Mouse (Mus musculus) macrophage (primary cell): Measurements from ENCODE around the gene Gapvd1. TPM values are rescaled to one million over a fixed set of nuclear protein-coding genes. Genes with fewer than 3 reads are reported as not detected.
A peak's percentile ranks its signal among the peaks of the same experiment; 100 is the strongest.
"Not testable (repeated sequence)": the region's sequence is repeated elsewhere in the genome, so short reads cannot be mapped to it uniquely, and the experiment has no call there.

ENCODE experiments used
- H3K27ac ChIP-seq: fragments of 350-480 bp; formaldehyde crosslinking; 2 replicates; pipeline ENCODE4 v1.9.0; 2021
- H3K36me3 ChIP-seq: fragments of 350-480 bp; formaldehyde crosslinking; 2 replicates; pipeline ENCODE4 v1.9.0; 2021; ENCODE audit errors: inconsistent target
- H3K4me3 ChIP-seq: fragments of 350-480 bp; formaldehyde crosslinking; 2 replicates; pipeline ENCODE4 v1.9.0; 2021; ENCODE audit errors: inconsistent target
- H3K79me2 ChIP-seq: fragments of 350-480 bp; formaldehyde crosslinking; 2 replicates; pipeline ENCODE4 v1.9.0; 2021; ENCODE audit errors: inconsistent target
- WGBS: methylation state at CpG from one replicate; pipeline ENCODE4 v1.1.7; 2026; ENCODE audit warnings: inconsistent platforms; ENCODE audit not compliant: missing documents; 5-methylcytosine and 5-hydroxymethylcytosine counted together
- polyA plus RNA-seq: library from polyadenylated mRNA; stranded (reverse); fragments of 250-400 nt; gene quantifications from 3 replicates; pipeline ENCODE4 v1.2.4, GENCODE M21; 2018; ENCODE audit warnings: inconsistent platforms
- total RNA-seq, 78 experiments: library from RNA; depleted of rRNA; stranded (reverse); fragments of 250-400 nt; gene quantifications; 1 replicate in 9 of 78; 2 replicates in 24 of 78; 3 replicates in 43 of 78; 4 replicates in 2 of 78; pipeline ENCODE4 v1.2.4; 2018; ENCODE audit warnings: inconsistent platforms in 56 of 78

The Gapvd1 gene
- total RNA-seq (2018; cell fraction: chromatin; rRNA removed): 100 to 1,000 TPM; 348 to 736 (median 497) TPM
- 100 to 1,000 TPM in 7 of 26 experiments, 10 to 100 TPM in 19; 48.5 to 127 (median 83.7) TPM for total RNA-seq (2018; cell fraction: cytosol; rRNA removed)
- total RNA-seq (2018; cell fraction: nucleus; rRNA removed): 100 to 1,000 TPM; 177 to 358 (median 238) TPM
- 64.6 to 87.4 TPM (median 66.7 TPM) in 3 replicates for polyA plus RNA-seq

DNA sequence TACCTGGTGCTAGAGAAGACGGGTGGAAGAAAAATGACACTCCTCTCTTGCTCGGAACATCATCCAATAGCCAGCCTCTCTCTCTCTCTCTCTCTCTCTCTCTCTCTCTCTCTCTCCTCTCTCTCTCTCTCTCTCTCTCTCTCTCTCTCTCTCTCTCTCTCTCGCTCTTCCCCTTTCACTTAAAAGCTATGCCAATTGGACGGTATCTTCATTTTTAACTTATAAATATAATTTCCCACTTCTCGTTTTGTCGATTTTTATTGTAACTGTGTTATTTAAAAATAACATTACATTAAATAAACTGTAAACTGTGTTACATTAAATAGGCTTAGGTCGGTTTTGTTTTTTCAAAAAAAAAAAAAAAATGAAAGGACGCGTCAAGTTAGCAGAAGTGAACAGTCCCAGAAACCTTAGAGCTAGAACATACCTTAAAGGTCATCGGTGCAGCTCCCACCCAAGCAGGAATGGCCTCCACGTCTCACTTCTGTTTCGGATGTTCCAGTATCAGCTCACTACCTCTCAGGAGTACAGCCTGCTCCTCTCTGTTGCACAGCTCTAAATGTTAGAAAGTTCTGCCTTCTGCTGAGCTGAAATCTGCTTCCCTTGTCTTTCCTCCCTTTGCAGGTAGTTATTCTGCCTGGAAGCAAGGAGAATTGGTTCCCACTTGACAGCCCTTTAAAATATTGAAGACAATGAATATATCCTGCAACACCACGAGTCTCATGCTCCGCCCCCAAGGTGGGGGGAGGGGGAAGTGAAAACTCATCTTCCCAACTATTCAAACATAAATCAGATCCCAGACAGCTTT lies at the start of gene Gapvd1:
Gene Gapvd1 (minus strand): TSS at position 682 of the 808 bp plus-strand sequence.
- WGBS: 4% methylated on average over 10 of the region's 14 CpGs
- peaks cover 40% of the 10 kb centered on the region for H3K79me2 ChIP-seq
- H3K4me3 ChIP-seq: peak within 1 kb of the TSS; percentile 39
- H3K36me3 ChIP-seq: no peaks in the 10 kb centered on the region
- H3K27ac ChIP-seq: peak within 1 kb of the TSS; percentile 35

DNA sequence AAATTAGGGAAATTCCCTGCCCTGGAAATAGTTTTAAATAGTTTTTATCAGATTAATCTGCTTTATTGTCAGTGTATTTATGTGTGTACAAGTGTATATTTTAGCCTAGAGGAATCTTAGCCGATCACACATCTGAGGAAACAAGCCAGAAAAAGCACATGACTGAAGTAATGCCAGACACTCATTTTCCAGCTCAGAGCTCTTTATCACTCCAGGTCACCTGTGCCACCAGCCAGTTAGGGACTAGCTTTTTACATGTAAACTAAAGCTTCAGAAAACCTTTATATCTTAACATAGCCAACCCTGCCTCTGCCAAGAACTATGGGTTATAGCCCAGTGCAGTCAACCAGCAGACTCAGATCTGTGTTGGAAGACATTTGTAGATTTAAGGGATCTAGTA lies 49.8 kb upstream of the Gapvd1 start:
- Histone ChIP-seq H3K79me2 (peaks cover 73% of the 10 kb centered on the region), H3K4me3 (no peak overlapping the region), H3K36me3 (no peaks in the 10 kb centered on the region; the same call in 1 of the 2 replicates), H3K27ac (no peak overlapping the region)
- WGBS: 78% methylated on average over 1 of the region's 1 CpGs

GRCm38 (mm10) chr2:34804172-34804571 lies 49.1 kb upstream of the Gapvd1 start:
- H3K36me3 ChIP-seq: no peaks in the 10 kb centered on the region
- no peak overlapping the region for H3K4me3 ChIP-seq
- H3K27ac ChIP-seq: no peak overlapping the region
- WGBS: 93% methylated on average over 2 of the region's 2 CpGs
- H3K79me2 ChIP-seq: peaks cover 66% of the 10 kb centered on the region

- WGBS: 84% methylated on average over 3 of the region's 3 CpGs
- H3K4me3 ChIP-seq: no peak overlapping the region
Observed at GRCm38 (mm10) chr2:34803746-34804145, 48.7 kb upstream of the Gapvd1 start.

DNA sequence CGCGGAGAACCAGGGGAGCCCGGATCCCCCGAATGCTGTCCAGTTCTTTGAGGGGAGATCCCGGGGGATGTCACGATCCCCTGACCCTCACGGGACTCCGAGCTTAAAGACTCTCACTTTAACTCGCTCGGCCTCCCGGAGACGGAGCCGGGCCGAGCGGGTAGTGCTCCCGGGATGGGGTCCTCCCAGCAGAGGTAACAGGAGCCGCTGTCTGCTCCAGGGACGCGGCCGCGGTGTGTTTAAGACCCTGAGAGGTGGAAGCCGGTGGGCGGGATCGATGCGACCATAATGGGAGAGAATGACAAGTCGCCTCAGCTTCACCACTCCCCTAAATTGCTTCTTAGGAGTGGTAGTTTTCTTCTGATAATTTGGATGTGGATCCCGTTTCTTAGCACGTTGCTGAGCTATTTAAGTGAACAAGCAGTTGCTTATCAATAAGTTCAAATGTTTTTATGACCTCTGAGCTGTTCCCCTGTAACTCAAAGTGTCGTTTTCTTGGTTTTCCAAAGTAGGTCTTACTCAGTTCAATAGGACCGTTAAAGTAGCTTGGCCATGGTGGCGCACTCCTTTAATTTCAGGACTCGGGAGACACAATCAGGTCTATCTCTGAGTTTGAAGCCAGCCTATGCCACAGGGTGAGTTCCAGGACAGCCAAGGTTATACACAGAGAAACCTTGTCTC lies 47.7 kb upstream of the Gapvd1 start:
- peak overlapping the region; percentile 48 for H3K4me3 ChIP-seq
- not testable (repeated sequence) for H3K36me3 ChIP-seq
- peak overlapping the region; percentile 39 for H3K27ac ChIP-seq
- 0% methylated on average over 16 of the region's 32 CpGs for WGBS
- peaks cover 51% of the 10 kb centered on the region for H3K79me2 ChIP-seq

More at GRCm38 (mm10) chr2:34803746-34804145, 48.7 kb upstream of the Gapvd1 start:
- H3K79me2 ChIP-seq: peaks cover 62% of the 10 kb centered on the region
- no peaks in the 10 kb centered on the region for H3K36me3 ChIP-seq
- H3K27ac ChIP-seq: no peak overlapping the region

DNA sequence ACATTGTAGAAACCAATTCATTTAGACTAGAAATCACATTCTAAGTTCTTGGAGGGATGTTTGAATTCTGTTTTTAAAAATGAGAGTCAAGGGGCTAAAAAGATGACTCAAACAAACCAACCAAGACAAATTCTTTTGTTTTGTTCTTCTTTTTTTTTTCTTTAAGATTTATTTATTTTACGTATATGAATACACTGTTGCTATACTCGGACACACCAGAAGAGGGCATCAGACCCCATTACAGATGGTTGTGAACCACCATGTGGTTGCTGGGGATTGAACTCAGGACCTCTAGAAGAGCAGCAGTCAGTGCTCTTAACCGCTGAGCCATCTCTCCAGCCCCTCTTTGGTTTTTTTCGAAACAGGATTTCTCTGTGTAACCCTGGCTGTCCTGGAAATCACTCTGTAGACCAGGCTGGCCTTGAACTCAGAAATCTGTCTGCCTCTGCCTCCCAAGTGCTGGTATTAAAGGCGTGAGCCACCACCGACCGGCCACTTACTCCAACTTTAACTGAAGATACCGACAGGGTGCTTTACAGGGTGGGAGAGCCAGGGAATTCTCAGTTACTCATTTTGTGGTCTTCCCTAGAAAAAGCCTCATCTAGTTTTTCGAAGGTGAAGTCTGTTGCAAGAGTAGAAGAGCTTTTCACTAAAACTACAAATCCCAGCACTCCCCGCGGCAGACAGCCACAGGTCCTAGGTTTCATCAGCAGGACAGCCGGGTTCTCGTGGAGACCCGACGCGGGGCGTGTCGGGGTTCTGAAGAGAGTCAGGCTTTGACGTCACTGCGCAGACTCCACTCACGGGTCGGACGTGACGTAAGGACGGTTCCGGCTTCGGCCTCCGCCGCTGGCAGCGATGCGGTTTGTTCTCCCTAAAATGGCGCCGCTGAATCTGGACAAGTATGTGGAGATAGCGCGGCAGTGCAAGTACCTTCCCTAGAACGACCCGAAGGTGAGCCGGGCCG lies 46.8 kb upstream of the Gapvd1 start:
- peak overlapping the region; percentile 39 for H3K27ac ChIP-seq
- 6% methylated on average over 35 of the region's 39 CpGs for WGBS

GRCm38 (mm10) chr2:34800371-34800770 lies 45.3 kb upstream of the Gapvd1 start:
- Histone ChIP-seq H3K4me3 (peak overlapping the region; percentile 92), H3K27ac (peak overlapping the region; percentile 65), H3K79me2 (peaks cover 32% of the 10 kb centered on the region), H3K36me3 (no peaks in the 10 kb centered on the region)
- WGBS: 46% methylated on average over 7 of the region's 7 CpGs

More for the DNA sequence above, 46.8 kb upstream of the Gapvd1 start:
- Histone ChIP-seq H3K4me3 (peak overlapping the region; percentile 48), H3K79me2 (peaks cover 44% of the 10 kb centered on the region), H3K36me3 (no peaks in the 10 kb centered on the region)

- Histone ChIP-seq H3K27ac (peak within 1 kb of the TSS; percentile 65), H3K79me2 (peaks cover 24% of the 10 kb centered on the region), H3K4me3 (peak within 1 kb of the TSS; percentile 92), H3K36me3 (peaks cover 2% of the 10 kb centered on the region; the same call in 1 of the 2 replicates)
- 2% methylated on average over 44 of the region's 44 CpGs for WGBS
Observed at GRCm38 (mm10) chr2:34799357-34800256, 44.6 kb upstream of the Gapvd1 start, which contains the start of gene Rabepk. Gene Rabepk, minus strand, starts transcription at chr2:34799912.

GRCm38 (mm10) chr2:34795426-34795825 lies 40.4 kb upstream of the Gapvd1 start:
- Histone ChIP-seq H3K79me2 (no peaks in the 10 kb centered on the region), H3K36me3 (peaks cover 12% of the 10 kb centered on the region; the same call in 1 of the 2 replicates), H3K4me3 (no peak overlapping the region), H3K27ac (no peak overlapping the region)
- 91% methylated on average over 7 of the region's 7 CpGs for WGBS

- 91% methylated on average over 2 of the region's 2 CpGs for WGBS
- Histone ChIP-seq H3K27ac (no peak overlapping the region), H3K79me2 (no peaks in the 10 kb centered on the region), H3K4me3 (no peak overlapping the region), H3K36me3 (peaks cover 12% of the 10 kb centered on the region; the same call in 1 of the 2 replicates)
Observed at GRCm38 (mm10) chr2:34794511-34794910, 39.5 kb upstream of the Gapvd1 start.

GRCm38 (mm10) chr2:34792543-34792942 lies 37.5 kb upstream of the Gapvd1 start:
- WGBS: 100% methylated on average over 2 of the region's 2 CpGs
- not testable (repeated sequence) for H3K27ac ChIP-seq, H3K79me2 ChIP-seq, H3K4me3 ChIP-seq
- H3K36me3 ChIP-seq: peaks cover 12% of the 10 kb centered on the region; the same call in 1 of the 2 replicates

- no peak overlapping the region for H3K27ac ChIP-seq
- no peaks in the 10 kb centered on the region for H3K79me2 ChIP-seq
- H3K36me3 ChIP-seq: peaks cover 12% of the 10 kb centered on the region; the same call in 1 of the 2 replicates
- WGBS: 24% methylated on average over 8 of the region's 8 CpGs
- peak overlapping the region; percentile 2; the same call in 1 of the 2 replicates for H3K4me3 ChIP-seq
Observed at GRCm38 (mm10) chr2:34790282-34790681, 35.2 kb upstream of the Gapvd1 start.

GRCm38 (mm10) chr2:34784085-34784484 lies 29.1 kb upstream of the Gapvd1 start:
- H3K27ac ChIP-seq: no peak overlapping the region
- H3K79me2 ChIP-seq: no peaks in the 10 kb centered on the region
- H3K4me3 ChIP-seq: no peak overlapping the region
- H3K36me3 ChIP-seq: peaks cover 14% of the 10 kb centered on the region; the same call in 1 of the 2 replicates
- 89% methylated on average over 2 of the region's 2 CpGs for WGBS
